Mouse (Mus musculus): Measurements from ENCODE around the gene Tmem243. TPM values are rescaled to one million over a fixed set of nuclear protein-coding genes. Genes with fewer than 3 reads are reported as not detected.

The Tmem243 gene
- total and polyA plus RNA-seq, 3 experiments, result 0.68 to 3.2 (median 2.0) TPM

DNA sequence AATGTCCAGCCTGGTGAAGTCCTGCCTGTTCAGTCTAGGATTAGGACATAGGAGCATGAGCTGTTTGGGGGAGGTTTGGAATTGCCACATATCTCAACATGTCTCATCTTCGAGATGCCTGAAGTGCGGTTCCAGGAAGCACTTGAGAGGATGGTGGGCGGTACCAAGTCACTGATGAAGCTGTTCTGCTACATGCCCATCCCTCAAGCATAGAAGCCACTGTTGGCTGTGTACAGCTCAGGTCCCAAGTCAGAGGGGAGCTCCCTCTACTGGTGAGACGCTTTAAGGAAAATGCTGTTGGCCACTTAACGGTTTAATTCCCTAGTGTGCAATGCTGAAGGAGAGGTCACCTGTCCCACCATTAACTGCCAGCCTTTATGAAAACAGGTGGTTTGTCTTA, 11.3 kb downstream of the Tmem243 start:
- Histone ChIP-seq H3K27me3 (ENCODE audit: insufficient read depth, low read length) (no peaks in the 10 kb centered on the region; the same call in 1 of the 2 replicates), H3K36me3 (replicated peaks) (peaks cover 22% of the 10 kb centered on the region), H3K9me3 (replicated peaks) (no peaks in the 10 kb centered on the region), H3K4me1 (ENCODE audit: insufficient read depth, low read depth, low read length) (no peaks in the 10 kb centered on the region), H3K4me3 (ENCODE audit: low read depth, low read length) (no peak overlapping the region)
- ATAC-seq (ENCODE audit: extremely low read depth, insufficient number of reproducible peaks, low FRiP score, poor library complexity, severe bottlenecking), result peak; percentile 52; the same call in 1 of the 2 replicates
- peak; percentile 6 for DNase-seq (ENCODE audit: low spot score)
- TF ChIP-seq GATA2 (IDR thresholded peaks at IDR 0.05; ENCODE audit: borderline replicate concordance, low read depth, low read length), result no peak
- TF ChIP-seq CTCF (IDR thresholded peaks at IDR 0.05; ENCODE audit: low read depth, low read length), result peak; percentile 55; the same call in 1 of the 2 replicates

DNA sequence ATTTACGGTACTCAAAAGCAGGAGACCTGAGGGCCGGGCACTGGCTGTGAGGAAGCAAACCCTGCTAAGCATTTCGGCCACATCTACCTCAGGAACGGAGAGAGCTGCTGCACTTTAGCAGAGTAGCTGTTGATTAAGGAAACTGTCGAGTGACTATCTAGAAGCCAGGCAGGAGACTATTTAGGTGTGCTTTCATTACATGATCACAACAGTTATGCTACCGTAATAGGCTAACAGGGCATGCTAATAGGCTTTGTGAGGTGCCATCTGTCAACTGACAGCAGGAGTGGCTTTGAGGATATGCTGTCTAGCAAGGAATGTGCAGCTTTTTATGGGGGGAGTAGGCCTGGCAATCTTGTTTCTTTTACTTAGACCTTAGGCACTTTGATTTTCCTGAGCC, 13.7 kb downstream of the Tmem243 start:
- no peak overlapping the region for H3K4me3 ChIP-seq (ENCODE audit: low read depth, low read length)
- no peak for TF ChIP-seq POLR2AphosphoS5 (IDR thresholded peaks at IDR 0.05; ENCODE audit: insufficient replicate concordance, low read depth, low read length)
- TF ChIP-seq GATA2 (IDR thresholded peaks at IDR 0.05; ENCODE audit: borderline replicate concordance, low read depth, low read length), result no peak
- no peak for TF ChIP-seq GATA1 (IDR thresholded peaks at IDR 0.05; ENCODE audit: borderline replicate concordance, low read length)
- TF ChIP-seq TAL1 (conservative IDR thresholded peaks at IDR 0.05; ENCODE audit: low read depth, low read length), result no peak
- peaks cover 38% of the 10 kb centered on the region for H3K36me3 ChIP-seq (replicated peaks)
- H3K27me3 ChIP-seq (ENCODE audit: insufficient read depth, low read length), result no peaks in the 10 kb centered on the region
- DNase-seq (ENCODE audit: low spot score) (no peak), ATAC-seq (ENCODE audit: extremely low read depth, insufficient number of reproducible peaks, low FRiP score, poor library complexity, severe bottlenecking) (no peak)
- no peaks in the 10 kb centered on the region for H3K9me3 ChIP-seq (replicated peaks)
- H3K4me1 ChIP-seq (ENCODE audit: insufficient read depth, low read depth, low read length), result no peaks in the 10 kb centered on the region

DNA sequence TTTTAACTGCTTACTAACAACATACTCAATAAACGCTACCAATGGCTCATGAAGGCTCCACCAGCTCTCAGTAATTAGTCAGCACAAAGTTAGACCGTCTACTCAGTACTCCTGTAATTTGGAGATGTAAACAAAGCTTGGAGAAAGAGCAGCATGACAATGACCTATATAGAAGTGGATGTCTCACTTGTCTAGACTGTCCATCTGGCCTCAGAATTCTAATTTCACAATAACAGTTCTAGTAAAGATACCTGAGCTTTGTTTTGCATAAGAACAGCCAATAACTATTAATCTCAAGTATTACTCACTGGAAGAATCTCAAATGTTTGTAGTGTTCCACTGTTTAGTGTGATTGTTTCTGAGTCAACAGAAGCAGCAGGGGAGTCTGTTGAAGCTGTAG, 23.7 kb downstream of the Tmem243 start:
- peaks cover 7% of the 10 kb centered on the region for H3K4me1 ChIP-seq (ENCODE audit: insufficient read depth, low read depth, low read length)
- DNase-seq (ENCODE audit: low spot score), result no peak
- H3K36me3 ChIP-seq (replicated peaks), result peaks cover 90% of the 10 kb centered on the region
- H3K4me3 ChIP-seq (ENCODE audit: low read depth, low read length), result no peak overlapping the region
- H3K9me3 ChIP-seq (replicated peaks), result no peaks in the 10 kb centered on the region
- no peak for ATAC-seq (ENCODE audit: extremely low read depth, insufficient number of reproducible peaks, low FRiP score, poor library complexity, severe bottlenecking)
- TF ChIP-seq POLR2AphosphoS5 (IDR thresholded peaks at IDR 0.05; ENCODE audit: insufficient replicate concordance, low read depth, low read length) (no peak), GATA2 (IDR thresholded peaks at IDR 0.05; ENCODE audit: borderline replicate concordance, low read depth, low read length) (no peak), GATA1 (IDR thresholded peaks at IDR 0.05; ENCODE audit: borderline replicate concordance, low read length) (no peak), CTCF (IDR thresholded peaks at IDR 0.05; ENCODE audit: low read depth, low read length) (no peak), TAL1 (conservative IDR thresholded peaks at IDR 0.05; ENCODE audit: low read depth, low read length) (no peak)
- H3K27me3 ChIP-seq (ENCODE audit: insufficient read depth, low read length), result no peaks in the 10 kb centered on the region

DNA sequence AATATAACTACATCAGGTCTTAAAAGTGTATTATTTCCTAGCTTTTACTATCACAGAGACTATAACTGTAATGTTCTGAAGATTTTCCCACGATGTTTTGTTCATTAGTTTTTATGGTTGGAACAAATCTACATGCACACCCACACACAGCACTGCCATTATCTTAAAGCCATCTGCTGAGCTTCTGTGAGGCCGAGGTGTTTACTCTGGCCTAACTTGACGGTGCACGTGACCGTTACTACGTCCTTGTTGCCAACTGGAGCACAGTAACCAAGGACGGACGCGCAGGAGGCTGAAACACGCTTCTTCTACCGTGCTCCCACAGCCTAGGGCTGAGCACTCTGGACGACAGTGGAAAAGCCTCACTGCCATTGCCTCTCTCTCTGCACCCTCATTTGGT, 28.1 kb downstream of the Tmem243 start:
- DNase-seq (ENCODE audit: low spot score) (no peak), ATAC-seq (ENCODE audit: extremely low read depth, insufficient number of reproducible peaks, low FRiP score, poor library complexity, severe bottlenecking) (peak; percentile 60; the same call in 1 of the 2 replicates)
- no peaks in the 10 kb centered on the region for H3K27me3 ChIP-seq (ENCODE audit: insufficient read depth, low read length)
- H3K36me3 ChIP-seq (replicated peaks), result peaks cover 77% of the 10 kb centered on the region
- H3K9me3 ChIP-seq (replicated peaks), result no peaks in the 10 kb centered on the region
- peaks cover 8% of the 10 kb centered on the region for H3K4me1 ChIP-seq (ENCODE audit: insufficient read depth, low read depth, low read length)
- TF ChIP-seq POLR2AphosphoS5 (IDR thresholded peaks at IDR 0.05; ENCODE audit: insufficient replicate concordance, low read depth, low read length) (no peak), GATA2 (IDR thresholded peaks at IDR 0.05; ENCODE audit: borderline replicate concordance, low read depth, low read length) (no peak), CTCF (IDR thresholded peaks at IDR 0.05; ENCODE audit: low read depth, low read length) (no peak), TAL1 (conservative IDR thresholded peaks at IDR 0.05; ENCODE audit: low read depth, low read length) (no peak), GATA1 (IDR thresholded peaks at IDR 0.05; ENCODE audit: borderline replicate concordance, low read length) (no peak)
- H3K4me3 ChIP-seq (ENCODE audit: low read depth, low read length), result no peak overlapping the region

DNA sequence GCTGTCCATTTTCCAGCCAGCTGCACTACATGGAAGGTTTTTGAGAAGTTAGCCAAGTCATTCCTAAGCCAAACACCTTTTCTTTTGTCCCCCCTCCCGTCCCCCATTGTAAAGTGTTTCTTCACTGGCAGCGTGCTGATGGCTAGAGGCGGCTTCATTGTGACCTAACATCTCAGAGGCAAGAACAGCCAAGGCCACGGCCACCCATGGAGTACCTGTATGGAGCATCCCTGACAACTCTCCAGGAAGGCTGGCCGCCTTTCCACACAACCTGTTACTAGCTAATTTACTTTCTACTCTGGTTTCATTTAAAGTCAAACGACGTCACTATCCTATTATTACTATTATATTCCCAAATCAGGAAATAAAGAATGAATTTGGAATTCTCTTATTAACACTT, 31.3 kb downstream of the Tmem243 start:
- TF ChIP-seq GATA2 (IDR thresholded peaks at IDR 0.05; ENCODE audit: borderline replicate concordance, low read depth, low read length) (no peak), GATA1 (IDR thresholded peaks at IDR 0.05; ENCODE audit: borderline replicate concordance, low read length) (no peak), TAL1 (conservative IDR thresholded peaks at IDR 0.05; ENCODE audit: low read depth, low read length) (no peak), POLR2AphosphoS5 (IDR thresholded peaks at IDR 0.05; ENCODE audit: insufficient replicate concordance, low read depth, low read length) (no peak)
- H3K4me1 ChIP-seq (ENCODE audit: insufficient read depth, low read depth, low read length), result peaks cover 8% of the 10 kb centered on the region
- ATAC-seq (ENCODE audit: extremely low read depth, insufficient number of reproducible peaks, low FRiP score, poor library complexity, severe bottlenecking), result no peak
- H3K4me3 ChIP-seq (ENCODE audit: low read depth, low read length), result no peak overlapping the region
- peaks cover 73% of the 10 kb centered on the region for H3K36me3 ChIP-seq (replicated peaks)
- DNase-seq (ENCODE audit: low spot score), result no peak
- no peaks in the 10 kb centered on the region for H3K9me3 ChIP-seq (replicated peaks)
- H3K27me3 ChIP-seq (ENCODE audit: insufficient read depth, low read length), result no peaks in the 10 kb centered on the region

DNA sequence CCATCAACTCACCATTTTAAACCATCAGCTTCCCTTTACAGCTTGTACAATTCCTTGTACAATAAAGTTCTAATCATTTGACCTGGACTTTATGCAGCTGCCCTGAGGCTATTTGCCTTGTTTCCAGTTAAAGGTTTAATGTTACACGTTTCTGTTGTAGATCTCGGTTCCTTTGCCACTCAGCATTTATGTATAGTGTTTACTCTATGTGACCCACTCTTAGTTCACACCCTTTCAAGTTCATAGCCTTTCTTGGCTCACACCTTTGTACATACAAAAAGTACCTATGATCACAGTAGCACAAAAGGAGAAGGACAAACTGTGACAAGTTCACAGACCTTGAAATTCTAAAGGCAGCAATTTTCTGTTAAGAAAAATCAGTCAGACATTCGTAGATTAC, 35.1 kb downstream of the Tmem243 start:
- Histone ChIP-seq H3K27me3 (ENCODE audit: insufficient read depth, low read length) (no peaks in the 10 kb centered on the region), H3K4me1 (ENCODE audit: insufficient read depth, low read depth, low read length) (no peaks in the 10 kb centered on the region), H3K9me3 (replicated peaks) (no peaks in the 10 kb centered on the region), H3K4me3 (ENCODE audit: low read depth, low read length) (no peak overlapping the region), H3K36me3 (replicated peaks) (peaks cover 67% of the 10 kb centered on the region)
- no peak for DNase-seq (ENCODE audit: low spot score)
- TF ChIP-seq CTCF (IDR thresholded peaks at IDR 0.05; ENCODE audit: low read depth, low read length) (no peak), TAL1 (conservative IDR thresholded peaks at IDR 0.05; ENCODE audit: low read depth, low read length) (no peak), GATA2 (IDR thresholded peaks at IDR 0.05; ENCODE audit: borderline replicate concordance, low read depth, low read length) (no peak), POLR2AphosphoS5 (IDR thresholded peaks at IDR 0.05; ENCODE audit: insufficient replicate concordance, low read depth, low read length) (no peak), GATA1 (IDR thresholded peaks at IDR 0.05; ENCODE audit: borderline replicate concordance, low read length) (no peak)
- ATAC-seq (ENCODE audit: extremely low read depth, insufficient number of reproducible peaks, low FRiP score, poor library complexity, severe bottlenecking), result no peak

DNA sequence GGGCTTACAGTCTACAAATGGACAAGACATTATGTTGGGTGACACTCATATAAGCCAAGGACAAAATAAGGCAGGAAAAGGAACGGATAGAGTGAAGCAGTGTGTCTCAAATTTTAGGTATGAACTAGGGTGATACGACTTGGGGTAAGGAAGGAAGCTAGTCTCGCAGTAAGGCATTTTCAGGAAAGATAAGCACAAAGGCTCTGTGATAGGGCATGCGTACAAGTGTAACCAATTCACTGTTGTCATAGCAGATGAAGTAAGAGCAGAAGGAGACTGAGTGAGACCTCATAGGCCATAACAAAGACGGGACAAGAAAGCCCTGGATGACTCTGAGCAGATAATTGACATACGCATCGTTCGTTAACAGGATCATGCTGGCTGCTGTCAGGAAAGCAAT, 40.3 kb downstream of the Tmem243 start:
- TF ChIP-seq GATA2 (IDR thresholded peaks at IDR 0.05; ENCODE audit: borderline replicate concordance, low read depth, low read length), result no peak
- no peak for TF ChIP-seq TAL1 (conservative IDR thresholded peaks at IDR 0.05; ENCODE audit: low read depth, low read length)
- TF ChIP-seq CTCF (IDR thresholded peaks at IDR 0.05; ENCODE audit: low read depth, low read length), result no peak
- TF ChIP-seq POLR2AphosphoS5 (IDR thresholded peaks at IDR 0.05; ENCODE audit: insufficient replicate concordance, low read depth, low read length), result no peak
- TF ChIP-seq GATA1 (IDR thresholded peaks at IDR 0.05; ENCODE audit: borderline replicate concordance, low read length), result no peak
- H3K4me1 ChIP-seq (ENCODE audit: insufficient read depth, low read depth, low read length), result no peaks in the 10 kb centered on the region
- no peaks in the 10 kb centered on the region for H3K9me3 ChIP-seq (replicated peaks)
- DNase-seq (ENCODE audit: low spot score) (no peak), ATAC-seq (ENCODE audit: extremely low read depth, insufficient number of reproducible peaks, low FRiP score, poor library complexity, severe bottlenecking) (no peak)
- H3K36me3 ChIP-seq (replicated peaks), result peaks cover 65% of the 10 kb centered on the region
- no peaks in the 10 kb centered on the region for H3K27me3 ChIP-seq (ENCODE audit: insufficient read depth, low read length)
- H3K4me3 ChIP-seq (ENCODE audit: low read depth, low read length), result no peak overlapping the region
